10 mouse cellular contexts compared by ENCODE assay signal in the genomic region with DNA sequence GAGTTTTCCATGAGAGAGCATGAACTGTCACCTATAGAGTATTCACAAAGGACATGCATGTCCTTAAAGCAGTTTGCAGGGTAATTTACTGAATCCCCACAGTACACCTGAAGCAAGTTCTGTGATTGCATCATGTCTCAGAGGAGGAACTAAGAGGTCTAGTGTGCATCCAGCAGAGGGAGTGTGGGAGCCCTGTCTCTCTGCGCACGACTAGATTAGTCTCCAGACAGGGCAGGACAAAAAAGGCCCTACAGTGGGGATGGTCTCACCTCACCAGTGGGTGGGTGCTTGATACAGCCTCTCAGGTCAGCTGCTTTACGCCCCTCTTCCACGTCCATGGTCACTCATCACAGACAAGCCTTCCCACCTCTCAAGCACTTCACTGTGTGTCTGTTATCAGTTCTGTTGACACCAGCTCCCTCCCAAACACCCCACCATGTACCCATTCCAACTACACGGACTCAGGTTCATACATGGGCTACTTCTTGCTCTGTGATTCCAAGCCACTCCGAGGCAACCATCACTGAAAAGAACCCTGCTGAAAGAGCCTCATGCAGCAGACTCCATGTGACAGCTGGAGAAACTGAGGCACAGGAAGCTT. TPM values are rescaled to one million over a fixed set of nuclear protein-coding genes. Genes with fewer than 3 reads are reported as not detected.
A peak's percentile ranks its signal among the peaks of the same experiment; 100 is the strongest.
DNase-seq lines count a peak whose midpoint lies in the region; ATAC-seq and TF ChIP-seq lines count a peak whose summit lies in the region.
"Had no signal": no experiment of that assay in that cellular context is flagged by ENCODE, and none has a peak within 500 bp of the region (broad histone marks: within the 10 kb centered on the region; RNA-seq: fewer than 3 reads in every experiment).

No protein-coding gene starts in this region.

- H3K4me3 ChIP-seq in gastrocnemius, adult 2 months: peak overlapping the region; percentile 60
- H3K4me3 ChIP-seq in lung, embryonic 14.5 days (ENCODE audit: low read depth, low read length): no peak overlapping the region
- H3K4me3 ChIP-seq in intestine, postnatal 0 days (ENCODE audit: low read depth, low read length): no peak overlapping the region
- H3K4me3 ChIP-seq: forebrain, embryonic 10.5 days had no signal

- whole genome bisulfite sequencing in lung, embryonic 14.5 days: 46% methylated on average over 6 of the region's 6 CpGs
- 58% methylated on average over 6 of the region's 6 CpGs for WGBS in intestine, postnatal 0 days

- no peaks in the 10 kb centered on the region for H3K9me3 ChIP-seq in lung, embryonic 14.5 days (ENCODE audit: low read depth, low read length)
- no peaks in the 10 kb centered on the region for H3K9me3 ChIP-seq in intestine, postnatal 0 days (ENCODE audit: control insufficient read depth)
- H3K9me3 ChIP-seq: forebrain, embryonic 10.5 days had no signal

- H3K4me1 ChIP-seq in lung, embryonic 14.5 days (ENCODE audit: insufficient read depth): peaks cover 12% of the 10 kb centered on the region
- H3K4me1 ChIP-seq in intestine, postnatal 0 days (replicated peaks; ENCODE audit: control insufficient read depth, insufficient read depth, low read length): no peaks in the 10 kb centered on the region

- peak; percentile 75 for DNase-seq in gastrocnemius, adult 2 months
- DNase-seq in gastrocnemius, postnatal 25 days: no peak
- peak; percentile 41 for DNase-seq in lung, embryonic 14.5 days
- DNase-seq in lung, postnatal 4 days: no peak
- DNase-seq in ZHBTc4 (ENCODE audit: low read depth, low spot score): peak; percentile 63
- no peak for DNase-seq in thymus, postnatal 14 days
- no peak for DNase-seq in ovary, postnatal 10 days (ENCODE audit: low spot score)

- intact Hi-C loops in gastrocnemius, adult 2 months (cut with DNase I): no loop called here

- no peak overlapping the region for H3K4me2 ChIP-seq in lung, embryonic 14.5 days
- H3K4me2 ChIP-seq in intestine, postnatal 0 days (replicated peaks; ENCODE audit: low read depth): no peak overlapping the region
- H3K4me2 ChIP-seq: midbrain, embryonic 11.5 days had no signal

- no peak overlapping the region for H3K9ac ChIP-seq in lung, embryonic 14.5 days
- H3K9ac ChIP-seq in intestine, postnatal 0 days (ENCODE audit: low read depth, low read length): no peak overlapping the region

- no peak for ATAC-seq in lung, embryonic 14.5 days (ENCODE audit: insufficient read depth)
- no peak for ATAC-seq in intestine, postnatal 0 days

- H3K36me3 ChIP-seq in lung, embryonic 14.5 days (ENCODE audit: insufficient read depth): no peaks in the 10 kb centered on the region
- H3K36me3 ChIP-seq in intestine, postnatal 0 days (ENCODE audit: control insufficient read depth, insufficient read depth): no peaks in the 10 kb centered on the region
- H3K36me3 ChIP-seq: forebrain, embryonic 10.5 days had no signal

- H3K27ac ChIP-seq in gastrocnemius, adult 2 months: peak overlapping the region; percentile 94
- no peak overlapping the region for H3K27ac ChIP-seq in lung, embryonic 14.5 days (ENCODE audit: low read depth)
- H3K27ac ChIP-seq in intestine, postnatal 0 days (ENCODE audit: low read depth, low read length): no peak overlapping the region
- H3K27ac ChIP-seq: forebrain, embryonic 10.5 days had no signal

- no peaks in the 10 kb centered on the region for H3K27me3 ChIP-seq in lung, embryonic 14.5 days (ENCODE audit: insufficient read depth, low read length)
- H3K27me3 ChIP-seq in intestine, postnatal 0 days (replicated peaks; ENCODE audit: control insufficient read depth, insufficient read depth, low read length): no peaks in the 10 kb centered on the region

- TF ChIP-seq CTCF in gastrocnemius, adult 2 months (IDR thresholded peaks at IDR 0.05): peak; percentile 68
- TF ChIP-seq CTCF in lung, embryonic 14.5 days (IDR thresholded peaks at IDR 0.05; ENCODE audit: low read depth): peak; percentile 62
- TF ChIP-seq CTCF in intestine, postnatal 0 days (IDR thresholded peaks at IDR 0.05; ENCODE audit: low read depth): peak; percentile 85

RNA-seq across cellular contexts. Expression of gene Apol6, which starts 25.7 kb away (rescaled TPM):
- total RNA-seq in gastrocnemius, adult 2 months (2021): 10 to 100 TPM; 27.7 to 71.1 TPM
- 10 to 100 TPM; 47.8 to 57.9 TPM for total RNA-seq in gastrocnemius, postnatal 25 days (2021)
- 0.09 and 0.12 TPM in 2 replicates for polyA plus RNA-seq in lung, embryonic 14.5 days (2014; fragmentation: Nextera tagmentation; extraction: Ambion mirVana)
- 0.67 and 1.3 TPM in 2 replicates for polyA plus RNA-seq in intestine, postnatal 0 days (2015; fragmentation: Nextera tagmentation; extraction: Ambion mirVana)
- polyA plus RNA-seq: midbrain, embryonic 11.5 days had no signal

RNA-seq across cellular contexts. Expression of gene Mb, which starts 31.6 kb away (rescaled TPM):
- 1,000 to 10,000 TPM; 3,091 to 7,772 TPM for total RNA-seq in gastrocnemius, adult 2 months (2021)
- total RNA-seq in gastrocnemius, postnatal 25 days (2021): 1,000 to 10,000 TPM; 2,592 to 3,528 TPM
- 0.51 and 1.3 TPM in 2 replicates for polyA plus RNA-seq in lung, embryonic 14.5 days (2014; fragmentation: Nextera tagmentation; extraction: Ambion mirVana)
- polyA plus RNA-seq in intestine, postnatal 0 days (2015; fragmentation: Nextera tagmentation; extraction: Ambion mirVana): 0.16 and 0.24 TPM in 2 replicates
- polyA plus RNA-seq: midbrain, embryonic 11.5 days had no signal

Comparison
In these comparisons a context has a peak if more than half of its experiments do, and no peak if none do; other contexts are left out.
1. DNase-seq: peak in gastrocnemius, adult 2 months (single experiment), lung, embryonic 14.5 days (single experiment) and ZHBTc4 (single experiment); none in gastrocnemius, postnatal 25 days (single experiment), lung, postnatal 4 days (0 of 2), thymus, postnatal 14 days (single experiment) and ovary, postnatal 10 days (single experiment).
2. Peak in every context shown above with its lines, with median percentiles within 50 percentile points of each other: CTCF ChIP-seq.